Mouse (Mus musculus): ENCODE measurements around the gene Mtss1l. TPM values are rescaled to one million over a fixed set of nuclear protein-coding genes. Genes with fewer than 3 reads are reported as not detected.

Gene Mtss1l
- polyA plus RNA-seq, 2 experiments = 0.52 to 2.6 TPM

DNA sequence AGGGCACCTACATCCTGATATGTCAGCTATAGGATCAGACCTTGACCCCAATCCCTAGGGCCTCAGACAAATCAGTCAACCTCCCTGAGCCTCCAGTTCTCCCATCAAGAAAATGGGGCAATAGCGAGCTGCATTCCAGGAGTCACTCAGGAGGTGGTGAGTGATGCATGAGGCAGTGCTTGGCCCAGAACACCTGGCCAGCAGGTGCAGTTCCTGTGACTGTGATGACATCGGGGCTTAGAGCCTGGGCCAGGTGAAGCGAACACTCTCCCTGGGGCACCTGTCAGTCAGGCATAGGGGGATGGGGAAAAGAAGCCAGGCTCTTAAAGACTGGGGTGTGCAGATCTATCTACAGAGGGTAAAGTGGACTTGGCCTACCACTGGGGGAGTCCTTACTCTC lies 3.2 kb downstream of the Mtss1l start:
- no peak overlapping the region for H3K27ac ChIP-seq
- DNase-seq (ENCODE audit: low read depth in 3 of 3, low spot score in 3 of 3) = no peak
- ATAC-seq (ENCODE audit: insufficient read depth) = no peak
- H3K36me3 ChIP-seq (replicated peaks; ENCODE audit: control insufficient read depth, insufficient read depth, low read depth) = no peaks in the 10 kb centered on the region
- no peaks in the 10 kb centered on the region for H3K9me3 ChIP-seq (ENCODE audit: control insufficient read depth, low read length)
- H3K4me1 ChIP-seq (replicated peaks; ENCODE audit: control insufficient read depth in 2 of 2, insufficient read depth in 2 of 2, low read length in 1 of 2) = peaks cover 0 to 2% of the 10 kb centered on the region in 2 experiments; a peak in 2 of 4 replicates
- WGBS (ENCODE audit: insufficient replicate concordance) = 61% methylated on average over 3 of the region's 3 CpGs
- H3K27me3 ChIP-seq (ENCODE audit: control insufficient read depth, insufficient read depth, low read length) = peaks cover 28% of the 10 kb centered on the region
- H3K4me2 ChIP-seq (ENCODE audit: low read depth) = no peak overlapping the region
- TF ChIP-seq CTCF (IDR thresholded peaks at IDR 0.05; ENCODE audit: low read depth) (no peak), EP300 (IDR thresholded peaks at IDR 0.05; ENCODE audit: low read depth) (no peak)
- H3K4me3 ChIP-seq (ENCODE audit: insufficient read depth in 1 of 2, low read depth in 2 of 2, low read length in 2 of 2) = no peak overlapping the region
- no peak overlapping the region for H3K9ac ChIP-seq (replicated peaks)

DNA sequence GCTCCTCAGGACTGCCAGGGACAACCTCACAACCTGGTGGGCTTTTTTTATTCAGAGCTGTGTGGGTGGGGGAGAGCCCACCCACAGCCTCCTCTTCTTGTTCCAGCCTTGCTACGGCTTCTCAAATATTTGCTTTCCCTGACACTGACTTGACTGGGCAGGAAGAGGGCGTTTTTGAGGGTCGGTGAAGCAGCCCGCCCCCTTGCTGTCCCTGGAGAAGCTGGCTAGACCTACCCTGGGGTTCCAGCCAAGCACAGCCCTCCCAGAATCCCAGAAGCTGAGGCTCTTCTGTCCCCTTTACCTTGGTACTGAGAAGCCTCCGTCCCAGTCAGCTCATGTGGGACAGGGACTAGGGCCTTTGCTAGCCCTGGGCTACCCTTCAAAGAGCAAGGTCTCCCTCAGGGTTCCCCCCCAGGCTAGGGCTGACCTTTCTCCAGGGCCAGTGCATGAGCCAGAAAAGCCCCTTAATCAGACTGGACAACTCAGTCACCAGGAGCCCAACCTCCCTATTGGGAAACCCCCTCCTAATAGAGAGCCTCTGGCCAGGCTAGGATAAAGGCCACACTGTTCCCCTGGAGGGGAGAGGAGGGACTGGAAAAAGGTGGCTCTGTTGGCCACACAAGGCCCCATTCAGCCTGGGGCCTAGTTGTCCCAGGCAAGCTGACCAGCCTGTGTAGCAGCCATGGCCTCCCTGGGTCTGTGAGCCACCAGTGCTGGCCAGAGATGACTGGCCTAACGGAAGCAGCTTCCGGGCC lies 4.0 kb downstream of the Mtss1l start:
- no peak for TF ChIP-seq EP300 (IDR thresholded peaks at IDR 0.05; ENCODE audit: low read depth)
- no peak for TF ChIP-seq CTCF (IDR thresholded peaks at IDR 0.05; ENCODE audit: low read depth)
- no peak overlapping the region for H3K27ac ChIP-seq

GRCm38 (mm10) chr8:110726893-110727292 lies 5.6 kb downstream of the Mtss1l start:
- no peaks in the 10 kb centered on the region; a peak in 1 of 4 replicates for H3K4me1 ChIP-seq (replicated peaks; ENCODE audit: control insufficient read depth in 2 of 2, insufficient read depth in 2 of 2, low read length in 1 of 2)
- WGBS (ENCODE audit: insufficient replicate concordance) = 13% methylated on average over 18 of the region's 18 CpGs
- H3K27ac ChIP-seq = no peak overlapping the region
- no peaks in the 10 kb centered on the region for H3K9me3 ChIP-seq (ENCODE audit: control insufficient read depth, low read length)
- DNase-seq (ENCODE audit: low read depth in 3 of 3, low spot score in 3 of 3) = no peak
- TF ChIP-seq CTCF (IDR thresholded peaks at IDR 0.05; ENCODE audit: low read depth) = peak; percentile 79
- TF ChIP-seq EP300 (IDR thresholded peaks at IDR 0.05; ENCODE audit: low read depth) = no peak
- no peaks in the 10 kb centered on the region for H3K36me3 ChIP-seq (replicated peaks; ENCODE audit: control insufficient read depth, insufficient read depth, low read depth)
- no peak overlapping the region for H3K4me2 ChIP-seq (ENCODE audit: low read depth)
- H3K4me3 ChIP-seq (ENCODE audit: insufficient read depth in 1 of 2, low read depth in 2 of 2, low read length in 2 of 2) = no peak overlapping the region
- no peak for ATAC-seq (ENCODE audit: insufficient read depth)
- peaks cover 11% of the 10 kb centered on the region for H3K27me3 ChIP-seq (ENCODE audit: control insufficient read depth, insufficient read depth, low read length)
- no peak overlapping the region for H3K9ac ChIP-seq (replicated peaks)

More for the DNA sequence above, 4.0 kb downstream of the Mtss1l start:
- H3K36me3 ChIP-seq (replicated peaks; ENCODE audit: control insufficient read depth, insufficient read depth, low read depth) = no peaks in the 10 kb centered on the region
- peaks cover 0 to 2% of the 10 kb centered on the region in 2 experiments; a peak in 2 of 4 replicates for H3K4me1 ChIP-seq (replicated peaks; ENCODE audit: control insufficient read depth in 2 of 2, insufficient read depth in 2 of 2, low read length in 1 of 2)
- WGBS (ENCODE audit: insufficient replicate concordance) = 43% methylated on average over 7 of the region's 7 CpGs
- H3K9ac ChIP-seq (replicated peaks) = no peak overlapping the region
- no peak for DNase-seq (ENCODE audit: low read depth in 3 of 3, low spot score in 3 of 3)
- no peaks in the 10 kb centered on the region for H3K9me3 ChIP-seq (ENCODE audit: control insufficient read depth, low read length)
- H3K4me2 ChIP-seq (ENCODE audit: low read depth) = no peak overlapping the region
- no peak for ATAC-seq (ENCODE audit: insufficient read depth)
- H3K27me3 ChIP-seq (ENCODE audit: control insufficient read depth, insufficient read depth, low read length) = peaks cover 24% of the 10 kb centered on the region
- no peak overlapping the region for H3K4me3 ChIP-seq (ENCODE audit: insufficient read depth in 1 of 2, low read depth in 2 of 2, low read length in 2 of 2)

DNA sequence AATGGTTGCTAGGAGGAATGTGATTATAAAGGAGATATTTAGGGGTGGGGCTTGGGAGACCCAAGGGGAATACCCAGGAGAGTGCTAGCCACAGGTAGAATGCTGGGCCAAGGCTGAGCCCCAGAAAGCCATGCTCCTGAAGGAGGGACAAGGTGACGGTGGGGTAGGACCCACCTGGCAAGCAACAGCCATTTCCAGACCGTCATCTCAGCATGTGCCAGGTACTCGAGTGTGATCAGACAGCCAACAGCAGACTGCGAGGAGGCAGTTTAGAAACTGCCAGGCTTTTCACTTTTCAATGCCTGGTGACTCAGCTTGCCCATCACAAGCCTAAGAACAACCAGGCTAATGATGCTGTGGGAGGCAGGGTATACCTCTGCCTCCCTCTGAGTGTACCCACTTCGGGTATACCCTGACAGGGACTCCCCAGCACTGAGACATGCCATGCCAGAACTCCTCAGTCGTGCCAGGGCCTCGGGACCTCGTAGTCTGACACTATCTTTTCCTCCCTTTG lies 10.1 kb downstream of the Mtss1l start:
- no peak overlapping the region for H3K4me3 ChIP-seq (ENCODE audit: insufficient read depth in 1 of 2, low read depth in 2 of 2, low read length in 2 of 2)
- no peaks in the 10 kb centered on the region for H3K4me1 ChIP-seq (replicated peaks; ENCODE audit: control insufficient read depth in 2 of 2, insufficient read depth in 2 of 2, low read length in 1 of 2)
- ATAC-seq (ENCODE audit: insufficient read depth) = no peak
- no peak overlapping the region for H3K4me2 ChIP-seq (ENCODE audit: low read depth)
- WGBS (ENCODE audit: insufficient replicate concordance) = 68% methylated on average over 8 of the region's 8 CpGs
- H3K27ac ChIP-seq = no peak overlapping the region
- H3K9me3 ChIP-seq (ENCODE audit: control insufficient read depth, low read length) = no peaks in the 10 kb centered on the region
- TF ChIP-seq CTCF (IDR thresholded peaks at IDR 0.05; ENCODE audit: low read depth) (no peak), EP300 (IDR thresholded peaks at IDR 0.05; ENCODE audit: low read depth) (no peak)
- no peaks in the 10 kb centered on the region for H3K27me3 ChIP-seq (ENCODE audit: control insufficient read depth, insufficient read depth, low read length)
- no peak for DNase-seq (ENCODE audit: low read depth in 3 of 3, low spot score in 3 of 3)
- H3K9ac ChIP-seq (replicated peaks) = no peak overlapping the region
- H3K36me3 ChIP-seq (replicated peaks; ENCODE audit: control insufficient read depth, insufficient read depth, low read depth) = no peaks in the 10 kb centered on the region

DNA sequence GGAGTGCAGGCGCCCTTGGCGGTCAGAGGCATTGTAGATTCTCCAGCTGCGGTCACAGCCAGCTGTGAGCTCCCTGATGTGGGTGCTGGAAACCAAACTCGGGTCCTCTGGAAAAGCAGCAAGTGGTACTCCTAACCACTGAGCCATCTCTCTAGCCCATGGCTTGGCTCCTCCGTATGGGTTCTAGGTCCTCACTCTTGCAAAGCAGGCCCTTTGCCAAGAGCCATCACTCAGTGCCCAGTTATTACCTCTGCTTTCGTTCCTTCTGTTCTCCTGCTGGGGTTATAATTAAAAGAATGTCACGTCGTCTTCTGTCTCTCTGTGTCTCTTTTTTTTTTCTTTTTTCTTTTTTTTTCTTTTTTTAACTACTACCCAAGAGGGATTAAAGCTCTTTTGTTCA lies 11.8 kb downstream of the Mtss1l start:
- no peak overlapping the region for H3K9ac ChIP-seq (replicated peaks)
- H3K36me3 ChIP-seq (replicated peaks; ENCODE audit: control insufficient read depth, insufficient read depth, low read depth) = no peaks in the 10 kb centered on the region
- WGBS (ENCODE audit: insufficient replicate concordance) = 77% methylated on average over 8 of the region's 8 CpGs
- H3K9me3 ChIP-seq (ENCODE audit: control insufficient read depth, low read length) = no peaks in the 10 kb centered on the region
- TF ChIP-seq CTCF (IDR thresholded peaks at IDR 0.05; ENCODE audit: low read depth) (no peak), EP300 (IDR thresholded peaks at IDR 0.05; ENCODE audit: low read depth) (no peak)
- ATAC-seq (ENCODE audit: insufficient read depth) (no peak), DNase-seq (ENCODE audit: low read depth in 3 of 3, low spot score in 3 of 3) (no peak)
- H3K4me2 ChIP-seq (ENCODE audit: low read depth) = no peak overlapping the region
- H3K4me3 ChIP-seq (ENCODE audit: insufficient read depth in 1 of 2, low read depth in 2 of 2, low read length in 2 of 2) = no peak overlapping the region
- no peak overlapping the region for H3K27ac ChIP-seq
- no peaks in the 10 kb centered on the region for H3K4me1 ChIP-seq (replicated peaks; ENCODE audit: control insufficient read depth in 2 of 2, insufficient read depth in 2 of 2, low read length in 1 of 2)
- no peaks in the 10 kb centered on the region for H3K27me3 ChIP-seq (ENCODE audit: control insufficient read depth, insufficient read depth, low read length)
